Mouse (Mus musculus): ENCODE data around the gene Olfr183. TPM values are rescaled to one million over a fixed set of nuclear protein-coding genes. Genes with fewer than 3 reads are reported as not detected.
"Not testable (repeated sequence)": the region's sequence is repeated elsewhere in the genome, so short reads cannot be mapped to it uniquely, and the experiment has no call there.

Olfr183 gene
- total RNA-seq (2021): not detected

DNA sequence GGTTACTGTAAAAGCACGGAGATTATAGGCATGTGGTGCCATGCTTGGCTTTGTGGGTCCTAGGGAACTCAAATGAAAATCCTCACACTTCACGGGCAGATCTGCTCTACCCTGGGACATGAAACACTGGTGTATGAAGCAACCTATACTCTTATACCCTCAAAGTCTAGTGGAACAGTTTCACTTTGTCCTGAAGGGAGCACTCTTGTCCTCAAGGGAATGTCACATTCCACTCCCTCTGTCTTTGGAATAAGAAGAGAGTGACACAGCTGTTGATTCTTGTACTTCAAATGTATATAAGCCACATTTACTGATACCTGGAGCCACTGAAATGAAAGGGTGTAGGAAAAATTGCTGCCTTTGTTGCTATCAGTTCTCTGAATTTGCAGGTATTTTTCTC lies at the start of gene Olfr183:
Gene Olfr183 (plus strand): TSS at position 301 of the 400 bp plus-strand sequence.
- DNase-seq (ENCODE audit: low spot score in 2 of 2): no peak
- intact Hi-C loops (cut with DNase I): no loop called here

DNA sequence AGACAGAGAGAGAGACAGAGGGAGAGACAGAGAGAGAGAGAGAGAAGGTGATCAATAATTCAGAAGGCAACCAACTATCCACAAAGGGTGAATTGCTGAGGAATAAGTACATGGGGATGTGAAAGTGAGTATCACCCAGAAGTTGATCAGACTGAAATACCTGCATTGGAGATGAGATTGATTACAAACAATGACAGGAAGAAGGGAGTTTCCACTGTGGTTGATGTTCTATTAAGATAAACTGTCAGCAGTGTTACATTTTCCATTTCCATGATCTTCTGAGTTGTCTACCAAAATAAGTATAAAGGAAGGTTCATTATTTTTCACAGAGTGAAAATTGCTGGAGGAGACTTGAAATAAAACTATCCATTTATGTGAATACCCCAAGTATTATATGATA lies 12.0 kb downstream of the Olfr183 start:
- no peak for DNase-seq (ENCODE audit: low spot score in 2 of 2)
- intact Hi-C loops (cut with DNase I): no loop called here

DNA sequence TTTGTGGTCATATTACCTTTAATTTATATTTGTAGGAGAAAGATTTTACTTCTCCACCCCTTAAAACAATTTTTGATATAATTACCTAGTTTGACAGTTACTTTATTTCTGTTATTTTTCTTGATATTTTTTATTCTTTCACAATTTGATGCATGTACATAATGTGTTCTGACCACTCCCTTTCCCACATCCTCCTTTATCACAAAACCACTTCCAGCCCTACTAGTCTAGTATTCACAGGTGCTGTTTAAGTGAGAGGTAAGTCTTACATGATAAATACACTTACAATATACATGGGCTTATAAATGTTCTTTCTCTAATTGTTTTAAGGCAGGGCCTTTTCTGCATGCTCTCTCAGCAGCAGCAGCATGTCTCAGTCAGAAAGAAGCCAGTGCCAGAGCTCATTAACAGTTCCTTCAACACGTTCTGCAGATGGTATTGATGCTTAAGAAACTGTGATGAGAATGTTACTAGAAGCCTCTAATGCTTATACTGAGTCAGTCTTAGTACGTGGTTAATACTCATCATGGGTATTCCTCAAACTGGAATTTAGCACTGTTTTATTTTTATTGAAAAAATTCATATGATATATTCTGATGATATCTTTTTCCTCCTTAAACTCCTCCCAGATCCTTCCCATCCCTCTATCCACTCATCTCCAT lies 18.3 kb downstream of the Olfr183 start:
- DNase-seq (ENCODE audit: low spot score in 2 of 2): no peak

GRCm38 (mm10) chr16:59030191-59030590 lies 35.0 kb downstream of the Olfr183 start, which contains the start of gene Olfr186:
Gene Olfr186 (minus strand): TSS chr16:59030291.
- intact Hi-C loops (cut with DNase I): no loop called here
- no peak for DNase-seq (ENCODE audit: low spot score in 2 of 2)

More for the DNA sequence above, 18.3 kb downstream of the Olfr183 start:
- intact Hi-C loops (cut with DNase I): no loop called here

GRCm38 (mm10) chr16:59039710-59040109 lies 44.6 kb downstream of the Olfr183 start, which contains the start of gene Olfr187:
Gene Olfr187 (minus strand): TSS chr16:59039767.
- no peak for DNase-seq (ENCODE audit: low spot score in 2 of 2)
- intact Hi-C loops (cut with DNase I): no loop called here

DNA sequence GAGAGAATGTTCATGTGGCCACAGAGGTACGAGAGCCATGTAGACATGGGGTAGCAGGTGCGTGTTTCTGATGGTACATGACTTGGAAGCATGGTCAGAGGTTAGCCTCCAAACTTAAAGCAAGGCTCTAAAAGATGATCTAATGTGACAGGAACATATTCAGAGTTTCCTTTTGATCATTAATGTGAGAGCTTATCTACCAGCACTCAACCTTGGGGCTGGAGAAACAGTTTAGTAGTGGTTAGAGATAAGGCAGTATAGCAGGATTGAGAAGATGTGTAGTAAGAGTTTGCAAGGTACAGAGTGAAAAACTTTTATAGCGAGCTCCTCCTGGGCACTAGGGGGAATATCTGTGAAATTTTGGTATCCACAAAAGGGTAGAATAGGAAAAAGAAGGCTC lies 50.7 kb downstream of the Olfr183 start:
- no peak for DNase-seq (ENCODE audit: low spot score in 2 of 2)
- intact Hi-C loops (cut with DNase I): no loop called here

- intact Hi-C loops (cut with DNase I): no loop called here
- DNase-seq (ENCODE audit: low spot score in 2 of 2): no peak
These were observed 52.4 kb downstream of the Olfr183 start for GRCm38 (mm10) chr16:59047579-59047978.

- intact Hi-C loops (cut with DNase I): no loop called here
- no peak for DNase-seq (ENCODE audit: low spot score in 2 of 2)
These were observed 53.7 kb downstream of the Olfr183 start for GRCm38 (mm10) chr16:59048860-59049259.

GRCm38 (mm10) chr16:59049286-59049685 lies 54.1 kb downstream of the Olfr183 start:
- intact Hi-C loops (cut with DNase I); DNase-seq (ENCODE audit: low spot score in 2 of 2): not testable (repeated sequence)

Other genes with a start within 250 kb of the Olfr183 start
- not detected for gene Olfr172, start 232.2 kb upstream of the Olfr183 start, total RNA-seq (2021)
- not detected for gene Olfr173, start 195.1 kb upstream of the Olfr183 start, total RNA-seq (2021)
- not detected for gene Olfr175-ps1, start 168.6 kb upstream of the Olfr183 start, total RNA-seq (2021)
- gene Olfr177, start 120.6 kb upstream of the Olfr183 start, total RNA-seq (2021): not detected
- not detected for gene Olfr178, start 103.3 kb upstream of the Olfr183 start, total RNA-seq (2021)
- gene Olfr181, start 66.6 kb upstream of the Olfr183 start, total RNA-seq (2021): not detected
- gene Olfr180, start 66.0 kb upstream of the Olfr183 start, total RNA-seq (2021): not detected
- gene Olfr186, start 34.9 kb downstream of the Olfr183 start, total RNA-seq (2021): not detected
- gene Olfr187, start 44.4 kb downstream of the Olfr183 start, total RNA-seq (2021): not detected
- gene Olfr190, start 82.6 kb downstream of the Olfr183 start, total RNA-seq (2021): not detected
- gene Olfr191, start 94.5 kb downstream of the Olfr183 start, total RNA-seq (2021): not detected
- not detected for gene Olfr193, start 116.5 kb downstream of the Olfr183 start, total RNA-seq (2021)
- gene Olfr194, start 125.7 kb downstream of the Olfr183 start, total RNA-seq (2021): not detected
- not detected for gene Olfr195, start 151.7 kb downstream of the Olfr183 start, total RNA-seq (2021)
- gene Olfr196, start 175.1 kb downstream of the Olfr183 start, total RNA-seq (2021): not detected
- gene Olfr198, start 208.2 kb downstream of the Olfr183 start, total RNA-seq (2021): not detected
- not detected for gene Olfr199, start 224.4 kb downstream of the Olfr183 start, total RNA-seq (2021)